Mouse (Mus musculus) forebrain, postnatal 0 days (tissue): Measurements from ENCODE around the gene Pde12. TPM values are rescaled to one million over a fixed set of nuclear protein-coding genes. Genes with fewer than 3 reads are reported as not detected.

Experiments
- ATAC-seq: fragments of 200-750 bp; cut with Nextera tagmentation; 2 replicates; pipeline ENCODE4 v1.8.0; 2017; ENCODE audit warnings: mild to moderate bottlenecking, moderate library complexity
- DNase-seq: peaks from one replicate; pipeline ENCODE4 v3.0.0-alpha.2; 2015
- H3K27ac ChIP-seq: fragments of 300-500 bp; sonication (generic); 2 replicates; pipeline ENCODE4 v1.5.1; 2014; ENCODE audit warnings: low read depth, mild to moderate bottlenecking, antibody characterized with exemption, low read length, moderate library complexity, mixed read lengths
- H3K27me3 ChIP-seq: fragments of 300-500 bp; sonication (generic); 2 replicates; pipeline ENCODE4 v1.6.1; 2014; ENCODE audit warnings: mild to moderate bottlenecking, low read length, mixed read lengths; ENCODE audit not compliant: insufficient read depth
- H3K36me3 ChIP-seq: fragments of 300-500 bp; sonication (generic); 2 replicates; pipeline ENCODE4 v1.6.1; 2014; ENCODE audit warnings: mild to moderate bottlenecking, moderate library complexity; ENCODE audit not compliant: insufficient read depth
- H3K4me1 ChIP-seq: fragments of 300-500 bp; sonication (generic); 2 replicates; pipeline ENCODE4 v1.6.1; 2014; ENCODE audit warnings: antibody characterized with exemption; ENCODE audit not compliant: insufficient read depth
- H3K4me2 ChIP-seq: fragments of 300-500 bp; sonication (generic); 2 replicates; pipeline ENCODE4 v1.6.1; 2014; ENCODE audit warnings: low read depth, mild to moderate bottlenecking, moderate library complexity
- H3K4me3 ChIP-seq: fragments of 300-500 bp; sonication (generic); 2 replicates; pipeline ENCODE4 v1.5.1; 2014; ENCODE audit warnings: low read depth, low read length, mixed read lengths
- H3K9ac ChIP-seq: fragments of 300-500 bp; sonication (generic); 2 replicates; pipeline ENCODE4 v1.6.1; 2014; ENCODE audit warnings: mild to moderate bottlenecking
- H3K9me3 ChIP-seq: fragments of 300-500 bp; sonication (generic); 2 replicates; pipeline ENCODE4 v1.6.1; 2016; ENCODE audit warnings: low read length
- CTCF ChIP-seq: sonication (generic); IDR thresholded peaks from 2 replicates; pipeline ENCODE4 v1.5.1; 2016; ENCODE audit warnings: antibody characterized with exemption, control low read depth, low read depth
- WGBS: fragments of 180-500 bp; shearing (Covaris S2); extraction: QIAGEN DNeasy Blood & Tissue Kit; methylation state at CpG from one replicate; pipeline ENCODE4 v1.1.7; 2014; 5-methylcytosine and 5-hydroxymethylcytosine counted together
- microRNA-seq, 2 experiments: library from miRNA; unstranded; fragments of <30 nt; microRNA quantifications; one replicate each; pipeline ENCODE4; 2016
- polyA plus RNA-seq: library from polyadenylated mRNA; unstranded; fragments of >200 nt; fragmentation: Nextera tagmentation; extraction: Ambion mirVana; gene quantifications from 2 replicates; pipeline ENCODE4 v1.2.1, GENCODE M21; 2015
- total RNA-seq: library from RNA; depleted of rRNA; stranded (reverse); fragments of >200 nt; gene quantifications from 2 replicates; pipeline ENCODE4 v1.2.3, GENCODE M21; 2014; rRNA removed

The Pde12 gene
- total and polyA plus RNA-seq, 2 experiments from 2014 or later: 10.9 to 21.1 TPM

GRCm38 (mm10) chr14:26637025-26637850 is 32.4 kb downstream of the Pde12 start:
- H3K4me2 ChIP-seq: peak overlapping the region; percentile 51
- peak overlapping the region; percentile 93 for H3K9ac ChIP-seq
- no peaks in the 10 kb centered on the region for H3K27me3 ChIP-seq
- peak overlapping the region; percentile 87 for H3K4me3 ChIP-seq
- H3K4me1 ChIP-seq: peaks cover 15% of the 10 kb centered on the region
- no peaks in the 10 kb centered on the region for H3K9me3 ChIP-seq
- 29% methylated on average over 17 of the region's 17 CpGs for WGBS
- ATAC-seq (peak; percentile 20), DNase-seq (no peak)
- no peaks in the 10 kb centered on the region; the same call in 1 of the 2 replicates for H3K36me3 ChIP-seq
- TF ChIP-seq CTCF: no peak
- peak overlapping the region; percentile 96 for H3K27ac ChIP-seq

- no peaks in the 10 kb centered on the region for H3K9me3 ChIP-seq
- H3K4me2 ChIP-seq: no peak overlapping the region
- no peak overlapping the region for H3K9ac ChIP-seq
- 91% methylated on average over 5 of the region's 5 CpGs for WGBS
- DNase-seq (no peak), ATAC-seq (no peak)
- H3K36me3 ChIP-seq: peaks cover 75% of the 10 kb centered on the region
- no peaks in the 10 kb centered on the region for H3K4me1 ChIP-seq
- H3K4me3 ChIP-seq: no peak overlapping the region
- H3K27me3 ChIP-seq: no peaks in the 10 kb centered on the region
- TF ChIP-seq CTCF: no peak
- no peak overlapping the region for H3K27ac ChIP-seq
Observed at GRCm38 (mm10) chr14:26626605-26627140, 43.0 kb downstream of the Pde12 start.

DNA sequence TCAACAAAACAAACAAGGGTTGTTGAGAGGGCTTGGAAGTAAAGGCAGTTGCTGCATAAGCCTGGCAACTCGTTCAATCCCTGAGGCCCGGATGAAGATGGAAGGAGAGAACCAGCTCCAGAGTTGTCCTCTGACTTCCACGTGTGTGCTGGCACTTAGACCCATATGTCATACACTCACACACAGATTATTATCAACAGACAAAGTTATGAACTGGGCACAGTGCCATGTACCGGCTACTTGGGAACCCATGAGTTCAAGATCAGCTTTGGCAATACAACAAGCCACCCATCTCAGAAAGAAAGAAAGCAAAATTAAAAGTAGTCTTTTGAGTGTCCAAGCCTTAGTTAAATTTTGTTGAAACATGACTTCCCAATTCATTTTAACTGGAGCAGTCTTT is 44.4 kb downstream of the Pde12 start:
- TF ChIP-seq CTCF: no peak
- ATAC-seq (no peak), DNase-seq (no peak)
- H3K4me2 ChIP-seq: no peak overlapping the region
- H3K9me3 ChIP-seq: no peaks in the 10 kb centered on the region
- no peak overlapping the region for H3K27ac ChIP-seq
- 95% methylated on average over 4 of the region's 4 CpGs for WGBS
- no peaks in the 10 kb centered on the region for H3K27me3 ChIP-seq
- H3K4me1 ChIP-seq: no peaks in the 10 kb centered on the region
- no peak overlapping the region for H3K9ac ChIP-seq
- H3K36me3 ChIP-seq: peaks cover 78% of the 10 kb centered on the region
- H3K4me3 ChIP-seq: no peak overlapping the region

- no peaks in the 10 kb centered on the region for H3K4me1 ChIP-seq
- no peak overlapping the region for H3K27ac ChIP-seq
- 96% methylated on average over 4 of the region's 4 CpGs for WGBS
- peaks cover 66% of the 10 kb centered on the region for H3K36me3 ChIP-seq
- H3K4me3 ChIP-seq: no peak overlapping the region
- no peaks in the 10 kb centered on the region for H3K9me3 ChIP-seq
- no peak overlapping the region for H3K4me2 ChIP-seq
- no peak for DNase-seq
- no peak for ATAC-seq
- H3K9ac ChIP-seq: no peak overlapping the region
- H3K27me3 ChIP-seq: no peaks in the 10 kb centered on the region
- no peak for TF ChIP-seq CTCF
Observed at GRCm38 (mm10) chr14:26610689-26611088, 59.0 kb downstream of the Pde12 start.

Small RNA genes within 50 kb of the gene (microRNA-seq; reads per million reads assigned to microRNA genes)
- 0.77 to 0.85 reads per million in 2 experiments for gene Mir7672

Other genes starting within 250 kb of the Pde12 start
- gene Slmap, start 135.0 kb downstream of the Pde12 start, total RNA-seq: 23.9 and 27.2 TPM in 2 replicates
- gene Slmap, start 135.0 kb downstream of the Pde12 start, polyA plus RNA-seq: 6.8 and 9.9 TPM in 2 replicates
- 23.5 and 30.7 TPM in 2 replicates for gene Dennd6a, start 96.0 kb downstream of the Pde12 start, total RNA-seq
- 6.8 and 11.9 TPM in 2 replicates for gene Dennd6a, start 96.0 kb downstream of the Pde12 start, polyA plus RNA-seq
- 176 and 182 TPM in 2 replicates for gene Arf4, start 31.8 kb downstream of the Pde12 start, total RNA-seq
- gene Arf4, start 31.8 kb downstream of the Pde12 start, polyA plus RNA-seq: 521 and 540 TPM in 2 replicates
- 0.38 and 0.67 TPM in 2 replicates for gene Dnah12, start 23.4 kb upstream of the Pde12 start, total RNA-seq
- gene Dnah12, start 23.4 kb upstream of the Pde12 start, polyA plus RNA-seq: 0.06 and 0.19 TPM in 2 replicates
- 0.38 TPM in 2 replicates for gene Asb14, start 224.7 kb upstream of the Pde12 start, total RNA-seq
- 0.13 and 0.16 TPM in 2 replicates for gene Asb14, start 224.7 kb upstream of the Pde12 start, polyA plus RNA-seq